Mouse (Mus musculus): ENCODE data around the gene Hsd11b1.

- TF ChIP-seq CTCF (IDR thresholded peaks at IDR 0.05; ENCODE audit: borderline replicate concordance, insufficient read depth, low read length) (no peak), POLR2A (IDR thresholded peaks at IDR 0.05; ENCODE audit: low read depth, low read length) (no peak)
Measured at GRCm38 (mm10) chr1:193191675-193192283, 72.1 kb downstream of the Hsd11b1 start.
